Mouse (Mus musculus): ENCODE data around the gene Fam122b.

Gene Fam122b

GRCm38 (mm10) chrX:53204690-53205311 is 64.8 kb downstream of the Fam122b start:
- intact Hi-C loops (cut with DNase I) = no loop called here

GRCm38 (mm10) chrX:53201616-53202015 is 68.0 kb downstream of the Fam122b start:
- intact Hi-C loops (cut with DNase I) = no loop called here

- intact Hi-C loops (cut with DNase I) = no loop called here
These were observed 71.9 kb downstream of the Fam122b start for GRCm38 (mm10) chrX:53197681-53198080.

GRCm38 (mm10) chrX:53196392-53196791 is 73.2 kb downstream of the Fam122b start:
- intact Hi-C loops (cut with DNase I) = no loop called here

All from adrenal gland (tissue).